ENCODE assay signal across 9 mouse cellular contexts in the genomic region with DNA sequence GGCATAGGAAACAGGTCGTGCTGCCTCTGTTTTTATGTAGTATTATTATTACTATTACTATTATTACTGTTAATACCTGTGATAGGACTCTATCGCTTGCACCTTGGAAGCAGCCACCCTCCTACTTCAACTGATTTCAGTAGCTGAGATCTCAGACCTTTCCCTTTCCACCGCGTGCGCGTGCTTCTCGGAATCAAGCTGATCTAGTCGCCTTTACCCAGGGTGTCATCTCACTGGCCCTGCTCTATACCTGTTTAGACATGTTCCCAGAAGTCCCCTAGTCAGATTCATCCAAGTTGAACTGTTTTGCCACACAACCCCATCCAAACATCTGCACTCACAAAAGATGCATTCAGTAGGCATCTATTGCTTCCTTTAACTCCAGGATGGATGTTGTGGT. TPM values are rescaled to one million over a fixed set of nuclear protein-coding genes. Genes with fewer than 3 reads are reported as not detected.
DNase-seq lines count a peak whose midpoint lies in the region; ATAC-seq lines count a peak whose summit lies in the region.
"Had no signal": no experiment of that assay in that cellular context is flagged by ENCODE, and none has a peak within 500 bp of the region (broad histone marks: within the 10 kb centered on the region; RNA-seq: fewer than 3 reads in every experiment).

No protein-coding gene starts in this region.

- H3K4me1 ChIP-seq in forebrain, embryonic 13.5 days, result peaks cover 15% of the 10 kb centered on the region
- no peaks in the 10 kb centered on the region for H3K4me1 ChIP-seq in intestine, embryonic 14.5 days (replicated peaks; ENCODE audit: control insufficient read depth, insufficient read depth, low read length)
- H3K4me1 ChIP-seq in neural tube, embryonic 12.5 days, result peaks cover 10% of the 10 kb centered on the region
- H3K4me1 ChIP-seq in heart, embryonic 11.5 days (ENCODE audit: control insufficient read depth, insufficient read depth, low read length), result peaks cover 4% of the 10 kb centered on the region; the same call in 1 of the 2 replicates

- H3K27ac ChIP-seq in forebrain, embryonic 13.5 days, result peak overlapping the region; percentile 32; the same call in 1 of the 2 replicates
- no peak overlapping the region for H3K27ac ChIP-seq in intestine, embryonic 14.5 days (ENCODE audit: low read depth)
- no peak overlapping the region for H3K27ac ChIP-seq in neural tube, embryonic 12.5 days
- no peak overlapping the region for H3K27ac ChIP-seq in heart, embryonic 11.5 days (ENCODE audit: low read depth, low read length)

- no peaks in the 10 kb centered on the region for H3K9me3 ChIP-seq in forebrain, embryonic 13.5 days (replicated peaks)
- H3K9me3 ChIP-seq in intestine, embryonic 14.5 days (ENCODE audit: control insufficient read depth, low read length), result no peaks in the 10 kb centered on the region
- no peaks in the 10 kb centered on the region for H3K9me3 ChIP-seq in neural tube, embryonic 12.5 days
- no peaks in the 10 kb centered on the region for H3K9me3 ChIP-seq in heart, embryonic 11.5 days (replicated peaks; ENCODE audit: control insufficient read depth, low read length)

- no peaks in the 10 kb centered on the region for H3K36me3 ChIP-seq in forebrain, embryonic 13.5 days (ENCODE audit: poor library complexity, severe bottlenecking)
- H3K36me3 ChIP-seq in intestine, embryonic 14.5 days (ENCODE audit: control insufficient read depth, insufficient read depth, low read length), result no peaks in the 10 kb centered on the region
- no peaks in the 10 kb centered on the region for H3K36me3 ChIP-seq in neural tube, embryonic 12.5 days
- no peaks in the 10 kb centered on the region for H3K36me3 ChIP-seq in heart, embryonic 11.5 days (ENCODE audit: control insufficient read depth, insufficient read depth, low read length)

- no peaks in the 10 kb centered on the region for H3K27me3 ChIP-seq in forebrain, embryonic 13.5 days
- no peaks in the 10 kb centered on the region for H3K27me3 ChIP-seq in intestine, embryonic 14.5 days (replicated peaks; ENCODE audit: control insufficient read depth, insufficient read depth, low read length)
- no peaks in the 10 kb centered on the region for H3K27me3 ChIP-seq in neural tube, embryonic 12.5 days (replicated peaks)
- H3K27me3 ChIP-seq in heart, embryonic 11.5 days (ENCODE audit: control insufficient read depth, insufficient read depth, low read length), result no peaks in the 10 kb centered on the region

- H3K4me2 ChIP-seq in forebrain, embryonic 13.5 days, result peak overlapping the region; percentile 48
- no peak overlapping the region for H3K4me2 ChIP-seq in intestine, embryonic 14.5 days (ENCODE audit: low read length)
- H3K4me2 ChIP-seq in neural tube, embryonic 12.5 days (replicated peaks), result peak overlapping the region; percentile 53
- H3K4me2 ChIP-seq in heart, embryonic 11.5 days, result no peak overlapping the region

- H3K9ac ChIP-seq in forebrain, embryonic 13.5 days, result peak overlapping the region; percentile 24; the same call in 1 of the 2 replicates
- no peak overlapping the region for H3K9ac ChIP-seq in intestine, embryonic 14.5 days (ENCODE audit: low read length)
- no peak overlapping the region for H3K9ac ChIP-seq in neural tube, embryonic 12.5 days
- H3K9ac ChIP-seq in heart, embryonic 11.5 days (ENCODE audit: low read depth, low read length), result no peak overlapping the region

- DNase-seq in frontal cortex, postnatal 10 days (ENCODE audit: low spot score in 2 of 2), result no peak
- no peak for DNase-seq in intestine, embryonic 14.5 days (ENCODE audit: low spot score)
- no peak for DNase-seq in lung, postnatal 25 days (ENCODE audit: low spot score)
- DNase-seq in urinary bladder, postnatal 25 days (ENCODE audit: low spot score), result no peak

- 0 out of 2 replicates have a peak overlapping the region, but pooled peaks have one; percentile 12 for H3K4me3 ChIP-seq in forebrain, embryonic 13.5 days
- no peak overlapping the region for H3K4me3 ChIP-seq in intestine, embryonic 14.5 days (ENCODE audit: low read depth, low read length)
- peak overlapping the region; percentile 13; the same call in 1 of the 2 replicates for H3K4me3 ChIP-seq in neural tube, embryonic 12.5 days
- H3K4me3 ChIP-seq in heart, embryonic 11.5 days (ENCODE audit: low read depth, low read length), result no peak overlapping the region

- 60% methylated on average over 8 of the region's 8 CpGs for WGBS in forebrain, embryonic 13.5 days
- 47% methylated on average over 8 of the region's 8 CpGs for whole genome bisulfite sequencing in intestine, embryonic 14.5 days
- 52% methylated on average over 8 of the region's 8 CpGs for WGBS in neural tube, embryonic 12.5 days
- whole genome bisulfite sequencing in heart, embryonic 11.5 days (ENCODE audit: insufficient replicate concordance), result 48% methylated on average over 8 of the region's 8 CpGs

- ATAC-seq in frontal cortex, adult (ENCODE audit: low TSS enrichment), result peak; percentile 8; the same call in 1 of the 2 replicates
- ATAC-seq in forebrain, embryonic 13.5 days, result no peak; the same call in 1 of the 2 replicates
- ATAC-seq in intestine, embryonic 14.5 days (replicated peaks; ENCODE audit: low FRiP score, low TSS enrichment, low read depth), result 0 out of 2 replicates have a peak, but pooled peaks have one; percentile 38
- ATAC-seq in neural tube, embryonic 12.5 days (ENCODE audit: low FRiP score, low read depth), result peak; percentile 37; the same call in 1 of the 2 replicates
- ATAC-seq in heart, embryonic 11.5 days (replicated peaks; ENCODE audit: insufficient number of reproducible peaks, low FRiP score, low TSS enrichment), result no peak
- ATAC-seq: activated CD4-positive, CD25-positive, alpha-beta regulatory T cell, adult 4 months had no signal

RNA-seq across cellular contexts. Expression of a gene that starts 14.7 kb away (rescaled TPM):
- 32.5 and 33.0 TPM in 2 replicates for polyA plus RNA-seq in forebrain, embryonic 13.5 days (2015; fragmentation: Nextera tagmentation; extraction: Ambion mirVana)
- 35.4 and 36.2 TPM in 2 replicates for polyA plus RNA-seq in intestine, embryonic 14.5 days (2014; fragmentation: Nextera tagmentation; extraction: Ambion mirVana)
- 35.0 and 35.1 TPM in 2 replicates for polyA plus RNA-seq in neural tube, embryonic 12.5 days (2016; fragmentation: Nextera tagmentation; extraction: Ambion mirVana)
- 21.4 and 23.2 TPM in 2 replicates for polyA plus RNA-seq in heart, embryonic 11.5 days (2014; fragmentation: Nextera tagmentation; extraction: Ambion mirVana)

RNA-seq across cellular contexts. Expression of a gene that starts 23.2 kb away (rescaled TPM):
- 16.5 and 19.3 TPM in 2 replicates for polyA plus RNA-seq in forebrain, embryonic 13.5 days (2015; fragmentation: Nextera tagmentation; extraction: Ambion mirVana)
- polyA plus RNA-seq in intestine, embryonic 14.5 days (2014; fragmentation: Nextera tagmentation; extraction: Ambion mirVana), result 15.3 and 16.1 TPM in 2 replicates
- polyA plus RNA-seq in neural tube, embryonic 12.5 days (2016; fragmentation: Nextera tagmentation; extraction: Ambion mirVana), result 19.9 and 20.6 TPM in 2 replicates
- 17.9 and 19.3 TPM in 2 replicates for polyA plus RNA-seq in heart, embryonic 11.5 days (2014; fragmentation: Nextera tagmentation; extraction: Ambion mirVana)

RNA-seq across cellular contexts. Expression of a gene that starts 43.2 kb away (rescaled TPM):
- polyA plus RNA-seq in forebrain, embryonic 13.5 days (2015; fragmentation: Nextera tagmentation; extraction: Ambion mirVana), result 1.4 and 1.6 TPM in 2 replicates
- 7.1 and 11.3 TPM in 2 replicates for polyA plus RNA-seq in intestine, embryonic 14.5 days (2014; fragmentation: Nextera tagmentation; extraction: Ambion mirVana)
- polyA plus RNA-seq in neural tube, embryonic 12.5 days (2016; fragmentation: Nextera tagmentation; extraction: Ambion mirVana), result 1.5 and 2.0 TPM in 2 replicates
- polyA plus RNA-seq in heart, embryonic 11.5 days (2014; fragmentation: Nextera tagmentation; extraction: Ambion mirVana), result 10.4 and 11.4 TPM in 2 replicates

RNA-seq across cellular contexts. Expression of a gene that starts 49.7 kb away (rescaled TPM):
- polyA plus RNA-seq in forebrain, embryonic 13.5 days (2015; fragmentation: Nextera tagmentation; extraction: Ambion mirVana), result 56.8 and 64.5 TPM in 2 replicates
- 103 and 111 TPM in 2 replicates for polyA plus RNA-seq in intestine, embryonic 14.5 days (2014; fragmentation: Nextera tagmentation; extraction: Ambion mirVana)
- 65.5 and 65.9 TPM in 2 replicates for polyA plus RNA-seq in neural tube, embryonic 12.5 days (2016; fragmentation: Nextera tagmentation; extraction: Ambion mirVana)
- polyA plus RNA-seq in heart, embryonic 11.5 days (2014; fragmentation: Nextera tagmentation; extraction: Ambion mirVana), result 78.6 and 87.8 TPM in 2 replicates

RNA-seq across cellular contexts. Expression of a gene that starts 59.3 kb away (rescaled TPM):
- 18.3 and 21.8 TPM in 2 replicates for polyA plus RNA-seq in forebrain, embryonic 13.5 days (2015; fragmentation: Nextera tagmentation; extraction: Ambion mirVana)
- 88.2 and 95.1 TPM in 2 replicates for polyA plus RNA-seq in intestine, embryonic 14.5 days (2014; fragmentation: Nextera tagmentation; extraction: Ambion mirVana)
- polyA plus RNA-seq in neural tube, embryonic 12.5 days (2016; fragmentation: Nextera tagmentation; extraction: Ambion mirVana), result 29.0 and 31.7 TPM in 2 replicates
- polyA plus RNA-seq in heart, embryonic 11.5 days (2014; fragmentation: Nextera tagmentation; extraction: Ambion mirVana), result 58.8 and 77.3 TPM in 2 replicates

Comparison
In these comparisons a context has a peak if more than half of its experiments do, and no peak if none do; other contexts are left out.
1. ATAC-seq: peak in frontal cortex, adult (single experiment), intestine, embryonic 14.5 days (single experiment) and neural tube, embryonic 12.5 days (single experiment); none in forebrain, embryonic 13.5 days (single experiment) and heart, embryonic 11.5 days (single experiment).
2. H3K4me2 ChIP-seq: peak in forebrain, embryonic 13.5 days (single experiment) and neural tube, embryonic 12.5 days (single experiment); none in intestine, embryonic 14.5 days (single experiment) and heart, embryonic 11.5 days (single experiment).
3. H3K4me3 ChIP-seq: peak in forebrain, embryonic 13.5 days (single experiment) and neural tube, embryonic 12.5 days (single experiment); none in intestine, embryonic 14.5 days (single experiment) and heart, embryonic 11.5 days (single experiment).